Mouse (Mus musculus) spleen, adult 2 months (tissue): Measurements from ENCODE around the gene Ropn1.

Experiments
- CTCF ChIP-seq: fragments of 200-500 bp; IDR thresholded peaks from 2 replicates; pipeline ENCODE4 v1.5.1; 2011; ENCODE audit warnings: mild to moderate bottlenecking, inconsistent platforms; ENCODE audit not compliant: insufficient read depth, insufficient read length, insufficient replicate concordance; ENCODE audit errors: extremely low read depth
- POLR2A ChIP-seq: fragments of 200-500 bp; IDR thresholded peaks from 2 replicates; pipeline ENCODE4 v1.6.1; 2011; ENCODE audit warnings: low read depth, low read length, inconsistent platforms

GRCm38 (mm10) chr16:34671966-34672365, 22.2 kb downstream of the Ropn1 start:
- TF ChIP-seq POLR2A (no peak), CTCF (no peak)
